Mouse (Mus musculus) cerebellum, adult 2 months (tissue): ENCODE data around the gene Ppp3ca.

ENCODE experiments used
- CTCF ChIP-seq: fragments of 200-500 bp; IDR thresholded peaks from 2 replicates; pipeline ENCODE4 v1.5.1; 2011; ENCODE audit warnings: low read depth, mild to moderate bottlenecking, control low read depth, low read length, moderate library complexity, borderline replicate concordance; ENCODE audit not compliant: insufficient read depth
- POLR2A ChIP-seq: fragments of 200-500 bp; IDR thresholded peaks from 2 replicates; pipeline ENCODE4 v1.6.1; 2011; ENCODE audit warnings: low read length, control low read depth, borderline replicate concordance; ENCODE audit not compliant: insufficient read depth

DNA sequence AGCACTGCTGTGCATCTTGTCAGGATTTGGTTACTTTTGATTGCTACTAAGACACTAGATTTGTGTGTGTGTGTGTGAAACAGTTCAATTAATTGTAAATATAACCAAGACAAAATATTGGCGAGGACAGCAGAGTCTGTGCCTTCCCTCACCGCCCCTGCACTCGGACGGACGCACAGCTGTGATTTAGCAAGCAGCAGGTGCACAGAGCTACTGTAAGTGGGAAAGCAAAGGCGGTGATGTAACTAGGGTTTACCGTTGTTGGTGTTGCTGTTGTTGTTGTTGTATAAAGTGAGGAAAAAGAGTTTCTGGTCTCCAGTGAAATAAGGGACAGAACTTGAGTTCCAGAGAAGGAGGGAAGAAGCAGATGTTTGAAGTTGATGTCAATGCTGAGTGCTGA is 75.5 kb downstream of the Ppp3ca start:
- TF ChIP-seq CTCF (no peak), POLR2A (no peak)
